Mouse (Mus musculus): ENCODE measurements around the gene Utp14b. TPM values are rescaled to one million over a fixed set of nuclear protein-coding genes. Genes with fewer than 3 reads are reported as not detected.

Gene Utp14b
- total and polyA plus RNA-seq, 3 experiments, result 6.5 to 9.6 TPM; not detected in 1

GRCm38 (mm10) chr1:78694503-78695258, 36.8 kb downstream of the Utp14b start (continued):
- no peak for TF ChIP-seq RAD21 (IDR thresholded peaks at IDR 0.05; ENCODE audit: low read depth, low read length)
- TF ChIP-seq ZNF384 (IDR thresholded peaks at IDR 0.05; ENCODE audit: low read depth, low read length), result no peak
- peak in 1 of 2 experiments; percentile 46; a peak in 1 of 4 replicates for TF ChIP-seq EP300 (IDR thresholded peaks at IDR 0.05; ENCODE audit: low read depth in 1 of 2, low read length in 2 of 2)
- TF ChIP-seq MYC (IDR thresholded peaks at IDR 0.05; ENCODE audit: low read depth, low read length), result no peak
- TF ChIP-seq CHD1 (IDR thresholded peaks at IDR 0.05; ENCODE audit: low read depth, low read length), result no peak

- no peaks in the 10 kb centered on the region for H3K79me2 ChIP-seq (ENCODE audit: control insufficient read depth, insufficient read depth, low read length, poor library complexity)
- peaks cover 4 to 5% of the 10 kb centered on the region in 2 experiments; a peak in 3 of 4 replicates for H3K4me1 ChIP-seq (ENCODE audit: control insufficient read depth in 1 of 2, insufficient read depth in 2 of 2, low read length in 2 of 2)
- DNase-seq (ENCODE audit: low read depth, low spot score), result no peak
- H3K27ac ChIP-seq (ENCODE audit: control insufficient read depth, low read depth, low read length), result no peak overlapping the region
- no peak overlapping the region for H3K4me3 ChIP-seq (ENCODE audit: control insufficient read depth in 1 of 2, insufficient read depth in 1 of 2, low read depth in 2 of 2, low read length in 2 of 2)
- TF ChIP-seq NRF1 (IDR thresholded peaks at IDR 0.05; ENCODE audit: insufficient read depth, low read depth, low read length, poor library complexity, severe bottlenecking) (no peak), ZNF384 (IDR thresholded peaks at IDR 0.05; ENCODE audit: low read depth, low read length) (no peak)
- peaks cover 4 to 6% of the 10 kb centered on the region in 2 experiments; a peak in 3 of 4 replicates for H3K36me3 ChIP-seq (ENCODE audit: control insufficient read depth in 1 of 2, insufficient read depth in 2 of 2, low read length in 2 of 2)
- H3K9me3 ChIP-seq (replicated peaks; ENCODE audit: insufficient read depth, low read length), result no peaks in the 10 kb centered on the region
- no peaks in the 10 kb centered on the region for H3K27me3 ChIP-seq (ENCODE audit: control insufficient read depth in 1 of 2, insufficient read depth in 2 of 2, low read length in 2 of 2)
- H3K9ac ChIP-seq (ENCODE audit: control insufficient read depth, low read depth, low read length, poor library complexity, severe bottlenecking), result no peak overlapping the region
These were observed 38.5 kb downstream of the Utp14b start for GRCm38 (mm10) chr1:78696305-78696704.

- Histone ChIP-seq H3K4me1 (ENCODE audit: control insufficient read depth in 1 of 2, insufficient read depth in 2 of 2, low read length in 2 of 2) (peaks cover 4 to 5% of the 10 kb centered on the region in 2 experiments; a peak in 3 of 4 replicates), H3K79me2 (ENCODE audit: control insufficient read depth, insufficient read depth, low read length, poor library complexity) (no peaks in the 10 kb centered on the region), H3K27ac (ENCODE audit: control insufficient read depth, low read depth, low read length) (no peak overlapping the region), H3K9ac (ENCODE audit: control insufficient read depth, low read depth, low read length, poor library complexity, severe bottlenecking) (no peak overlapping the region), H3K27me3 (ENCODE audit: control insufficient read depth in 1 of 2, insufficient read depth in 2 of 2, low read length in 2 of 2) (no peaks in the 10 kb centered on the region), H3K9me3 (replicated peaks; ENCODE audit: insufficient read depth, low read length) (no peaks in the 10 kb centered on the region), H3K36me3 (ENCODE audit: control insufficient read depth in 1 of 2, insufficient read depth in 2 of 2, low read length in 2 of 2) (peaks cover 4 to 6% of the 10 kb centered on the region in 2 experiments; a peak in 3 of 4 replicates), H3K4me3 (ENCODE audit: control insufficient read depth in 1 of 2, insufficient read depth in 1 of 2, low read depth in 2 of 2, low read length in 2 of 2) (no peak overlapping the region)
- no peak for DNase-seq (ENCODE audit: low read depth, low spot score)
- TF ChIP-seq POLR2AphosphoS2 (IDR thresholded peaks at IDR 0.05; ENCODE audit: low read length) (no peak), ELF1 (IDR thresholded peaks at IDR 0.05; ENCODE audit: low read depth, low read length) (no peak), HCFC1 (IDR thresholded peaks at IDR 0.05; ENCODE audit: low read depth, low read length) (no peak), JUND (IDR thresholded peaks at IDR 0.05; ENCODE audit: low read depth, low read length) (no peak), SMC3 (IDR thresholded peaks at IDR 0.05; ENCODE audit: low read depth, low read length) (no peak), GATA1 (IDR thresholded peaks at IDR 0.05; ENCODE audit: low read depth, low read length) (no peak), RAD21 (IDR thresholded peaks at IDR 0.05; ENCODE audit: low read depth, low read length) (no peak), MAX (IDR thresholded peaks at IDR 0.05; ENCODE audit: low read length) (no peak), KAT2A (conservative IDR thresholded peaks at IDR 0.05; ENCODE audit: low read depth, low read length) (no peak)
These were observed 39.1 kb downstream of the Utp14b start for GRCm38 (mm10) chr1:78696903-78697302.

Measured in MEL (cell line).